Mouse (Mus musculus) cerebellum, adult 2 months (tissue): ENCODE data around the gene Lyl1.

Experiments used
- CTCF ChIP-seq: fragments of 200-500 bp; IDR thresholded peaks from 2 replicates; pipeline ENCODE4 v1.5.1; 2011; ENCODE audit warnings: low read depth, mild to moderate bottlenecking, control low read depth, low read length, moderate library complexity, borderline replicate concordance; ENCODE audit not compliant: insufficient read depth
- POLR2A ChIP-seq: fragments of 200-500 bp; IDR thresholded peaks from 2 replicates; pipeline ENCODE4 v1.6.1; 2011; ENCODE audit warnings: low read length, control low read depth, borderline replicate concordance; ENCODE audit not compliant: insufficient read depth

GRCm38 (mm10) chr8:84702561-84702960, 1.3 kb downstream of the Lyl1 start:
- TF ChIP-seq CTCF (no peak), POLR2A (no peak)
